Mouse (Mus musculus) heart, embryonic 15.5 days (tissue): ENCODE measurements at regions not wholly inside any gene's neighbourhood (a gene's known extent, or its start where the extent isn't known, plus 50 kb on each side); places are given as distances from the start of the nearest gene placed in this dataset.

Source experiments
- ATAC-seq: fragments of 200-750 bp; cut with Nextera tagmentation; replicated peaks from 2 replicates; pipeline ENCODE4 v1.8.0; 2017; ENCODE audit warnings: low read depth, moderate TSS enrichment; ENCODE audit not compliant: insufficient number of reproducible peaks, insufficient read depth, low FRiP score
- H3K27ac ChIP-seq: fragments of 300-500 bp; sonication (generic); 2 replicates; pipeline ENCODE4 v1.5.1; 2015; ENCODE audit warnings: mild to moderate bottlenecking, inconsistent platforms
- H3K27me3 ChIP-seq: fragments of 300-500 bp; sonication (generic); 2 replicates; pipeline ENCODE4 v1.6.1; 2015; ENCODE audit warnings: inconsistent platforms
- H3K36me3 ChIP-seq: fragments of 300-500 bp; sonication (generic); 2 replicates; pipeline ENCODE4 v1.6.1; 2015; ENCODE audit warnings: mild to moderate bottlenecking, inconsistent platforms
- H3K4me1 ChIP-seq: fragments of 300-500 bp; sonication (generic); replicated peaks from 2 replicates; pipeline ENCODE4 v1.6.1; 2015; ENCODE audit warnings: inconsistent platforms
- H3K4me2 ChIP-seq: fragments of 300-500 bp; sonication (generic); 2 replicates; pipeline ENCODE4 v1.6.1; 2015; ENCODE audit warnings: inconsistent platforms, mild to moderate bottlenecking, moderate library complexity
- H3K4me3 ChIP-seq: fragments of 300-500 bp; sonication (generic); 2 replicates; pipeline ENCODE4 v1.5.1; 2015; ENCODE audit warnings: mild to moderate bottlenecking, inconsistent platforms
- H3K9ac ChIP-seq: fragments of 300-500 bp; sonication (generic); 2 replicates; pipeline ENCODE4 v1.6.1; 2015; ENCODE audit warnings: mild to moderate bottlenecking, inconsistent platforms
- H3K9me3 ChIP-seq: fragments of 300-500 bp; sonication (generic); replicated peaks from 2 replicates; pipeline ENCODE4 v1.6.1; 2016; ENCODE audit warnings: inconsistent platforms
- WGBS: fragments of 180-500 bp; shearing (Covaris S2); methylation state at CpG from one replicate; pipeline ENCODE4 v1.1.7; 2015; ENCODE audit warnings: mixed read lengths; 5-methylcytosine and 5-hydroxymethylcytosine counted together

GRCm38 (mm10) chr2:45287530-45288009 lies 170.4 kb upstream of the Zeb2 start:
- no peak overlapping the region for H3K4me3 ChIP-seq
- no peaks in the 10 kb centered on the region for H3K36me3 ChIP-seq
- no peaks in the 10 kb centered on the region for H3K27me3 ChIP-seq
- no peaks in the 10 kb centered on the region for H3K9me3 ChIP-seq
- H3K27ac ChIP-seq: no peak overlapping the region
- no peak for ATAC-seq
- no peak overlapping the region for H3K4me2 ChIP-seq
- H3K4me1 ChIP-seq: no peaks in the 10 kb centered on the region
- 81% methylated on average over 7 of the region's 7 CpGs for WGBS
- H3K9ac ChIP-seq: no peak overlapping the region

- Histone ChIP-seq H3K4me3 (no peak overlapping the region), H3K27ac (no peak overlapping the region), H3K36me3 (no peaks in the 10 kb centered on the region), H3K4me2 (no peak overlapping the region), H3K9ac (no peak overlapping the region), H3K27me3 (no peaks in the 10 kb centered on the region), H3K4me1 (no peaks in the 10 kb centered on the region), H3K9me3 (no peaks in the 10 kb centered on the region)
- ATAC-seq: no peak
These were observed 166.6 kb upstream of the Zeb2 start for GRCm38 (mm10) chr2:45283811-45284210.

- H3K27me3 ChIP-seq: no peaks in the 10 kb centered on the region
- H3K4me2 ChIP-seq: no peak overlapping the region
- no peak overlapping the region for H3K27ac ChIP-seq
- no peaks in the 10 kb centered on the region for H3K4me1 ChIP-seq
- H3K4me3 ChIP-seq: no peak overlapping the region
- WGBS: 68% methylated on average over 4 of the region's 4 CpGs
- H3K9me3 ChIP-seq: no peaks in the 10 kb centered on the region
- no peaks in the 10 kb centered on the region for H3K36me3 ChIP-seq
- H3K9ac ChIP-seq: no peak overlapping the region
- ATAC-seq: no peak
These were observed 162.3 kb upstream of the Zeb2 start for GRCm38 (mm10) chr2:45279490-45279889.

GRCm38 (mm10) chr2:45277602-45278001 lies 160.4 kb upstream of the Zeb2 start:
- no peaks in the 10 kb centered on the region for H3K27me3 ChIP-seq
- no peak overlapping the region for H3K9ac ChIP-seq
- H3K9me3 ChIP-seq: no peaks in the 10 kb centered on the region
- no peaks in the 10 kb centered on the region for H3K4me1 ChIP-seq
- 91% methylated on average over 2 of the region's 2 CpGs for WGBS
- ATAC-seq: no peak
- no peak overlapping the region for H3K27ac ChIP-seq
- H3K4me3 ChIP-seq: no peak overlapping the region
- H3K4me2 ChIP-seq: no peak overlapping the region
- H3K36me3 ChIP-seq: no peaks in the 10 kb centered on the region

GRCm38 (mm10) chr2:45276703-45277102 lies 159.5 kb upstream of the Zeb2 start:
- no peaks in the 10 kb centered on the region for H3K4me1 ChIP-seq
- no peaks in the 10 kb centered on the region for H3K9me3 ChIP-seq
- H3K4me3 ChIP-seq: no peak overlapping the region
- WGBS: 91% methylated on average over 1 of the region's 1 CpGs
- no peak overlapping the region for H3K27ac ChIP-seq
- H3K9ac ChIP-seq: no peak overlapping the region
- H3K27me3 ChIP-seq: no peaks in the 10 kb centered on the region
- H3K4me2 ChIP-seq: no peak overlapping the region
- no peak for ATAC-seq
- no peaks in the 10 kb centered on the region for H3K36me3 ChIP-seq

GRCm38 (mm10) chr2:45270035-45270434 lies 152.8 kb upstream of the Zeb2 start:
- H3K27me3 ChIP-seq: no peaks in the 10 kb centered on the region
- H3K4me1 ChIP-seq: 0 out of 2 replicates have a peak, but pooled peaks cover 2% of the 10 kb centered on the region
- H3K4me2 ChIP-seq: no peak overlapping the region
- H3K9ac ChIP-seq: no peak overlapping the region
- no peaks in the 10 kb centered on the region for H3K9me3 ChIP-seq
- H3K27ac ChIP-seq: no peak overlapping the region
- H3K36me3 ChIP-seq: no peaks in the 10 kb centered on the region
- ATAC-seq: no peak
- no peak overlapping the region for H3K4me3 ChIP-seq
- WGBS: 77% methylated on average over 2 of the region's 2 CpGs

- Histone ChIP-seq H3K4me2 (no peak overlapping the region), H3K4me1 (0 out of 2 replicates have a peak, but pooled peaks cover 2% of the 10 kb centered on the region), H3K9ac (no peak overlapping the region), H3K9me3 (no peaks in the 10 kb centered on the region), H3K36me3 (no peaks in the 10 kb centered on the region), H3K27me3 (no peaks in the 10 kb centered on the region), H3K4me3 (no peak overlapping the region), H3K27ac (no peak overlapping the region)
- ATAC-seq: no peak
- 33% methylated on average over 2 of the region's 2 CpGs for WGBS
These were observed 148.6 kb upstream of the Zeb2 start for GRCm38 (mm10) chr2:45265819-45266218.

- no peak overlapping the region for H3K4me3 ChIP-seq
- H3K4me1 ChIP-seq: 0 out of 2 replicates have a peak, but pooled peaks cover 2% of the 10 kb centered on the region
- no peak overlapping the region for H3K9ac ChIP-seq
- no peak for ATAC-seq
- no peak overlapping the region for H3K27ac ChIP-seq
- H3K36me3 ChIP-seq: no peaks in the 10 kb centered on the region
- no peaks in the 10 kb centered on the region for H3K27me3 ChIP-seq
- no peaks in the 10 kb centered on the region for H3K9me3 ChIP-seq
- H3K4me2 ChIP-seq: no peak overlapping the region
- 65% methylated on average over 3 of the region's 3 CpGs for WGBS
These were observed 144.8 kb upstream of the Zeb2 start for GRCm38 (mm10) chr2:45261949-45262348.

GRCm38 (mm10) chr2:45258897-45259296 lies 141.7 kb upstream of the Zeb2 start:
- Histone ChIP-seq H3K4me3 (no peak overlapping the region), H3K27ac (no peak overlapping the region), H3K9me3 (no peaks in the 10 kb centered on the region), H3K4me1 (no peaks in the 10 kb centered on the region), H3K27me3 (no peaks in the 10 kb centered on the region), H3K9ac (no peak overlapping the region), H3K36me3 (no peaks in the 10 kb centered on the region), H3K4me2 (no peak overlapping the region)
- ATAC-seq: no peak
- 63% methylated on average over 3 of the region's 3 CpGs for WGBS

GRCm38 (mm10) chr2:45256373-45256772 lies 139.2 kb upstream of the Zeb2 start:
- Histone ChIP-seq H3K9me3 (no peaks in the 10 kb centered on the region), H3K4me1 (no peaks in the 10 kb centered on the region), H3K4me2 (no peak overlapping the region), H3K9ac (no peak overlapping the region), H3K4me3 (no peak overlapping the region), H3K27ac (no peak overlapping the region), H3K36me3 (no peaks in the 10 kb centered on the region), H3K27me3 (no peaks in the 10 kb centered on the region)
- WGBS: 80% methylated on average over 5 of the region's 5 CpGs
- ATAC-seq: no peak

- Histone ChIP-seq H3K4me1 (no peaks in the 10 kb centered on the region), H3K4me2 (no peak overlapping the region), H3K9me3 (no peaks in the 10 kb centered on the region), H3K27ac (no peak overlapping the region), H3K36me3 (no peaks in the 10 kb centered on the region), H3K4me3 (no peak overlapping the region), H3K9ac (no peak overlapping the region), H3K27me3 (no peaks in the 10 kb centered on the region)
- WGBS: 54% methylated on average over 4 of the region's 4 CpGs
- no peak for ATAC-seq
These were observed 136.7 kb upstream of the Zeb2 start for GRCm38 (mm10) chr2:45253936-45254335.

- Histone ChIP-seq H3K4me2 (no peak overlapping the region), H3K27ac (no peak overlapping the region), H3K27me3 (no peaks in the 10 kb centered on the region), H3K4me1 (no peaks in the 10 kb centered on the region), H3K4me3 (no peak overlapping the region), H3K9ac (no peak overlapping the region), H3K9me3 (no peaks in the 10 kb centered on the region), H3K36me3 (no peaks in the 10 kb centered on the region)
- WGBS: 70% methylated on average over 4 of the region's 4 CpGs
- no peak for ATAC-seq
These were observed 135.1 kb upstream of the Zeb2 start for GRCm38 (mm10) chr2:45252321-45252720.
